Comparison of ENCODE assay signal across 27 mouse cellular contexts in the genomic region with DNA sequence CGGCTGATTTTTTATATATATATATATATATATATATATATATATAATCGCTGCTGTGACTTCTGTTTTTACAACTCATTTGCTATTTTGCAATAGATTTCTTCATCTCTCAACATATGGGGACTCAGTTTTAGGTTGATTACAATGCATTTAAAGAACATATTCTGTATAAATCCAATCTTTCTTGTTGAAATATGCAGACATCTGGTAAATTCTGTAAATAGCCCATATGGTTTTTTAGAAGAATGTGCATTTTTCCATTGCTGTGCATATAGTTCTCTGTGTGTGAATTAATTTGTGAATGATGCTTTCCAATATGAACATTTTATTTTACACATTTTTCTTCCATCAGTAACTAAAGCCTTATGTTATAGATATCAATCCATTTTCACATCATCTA.
DNase-seq lines count a peak whose midpoint lies in the region; ATAC-seq and TF ChIP-seq lines count a peak whose summit lies in the region.
"Had no signal": no experiment of that assay in that cellular context is flagged by ENCODE, and none has a peak within 500 bp of the region (broad histone marks: within the 10 kb centered on the region; RNA-seq: fewer than 3 reads in every experiment).

No protein-coding gene starts in this region.

- H3K4me1 ChIP-seq in forebrain, embryonic 15.5 days, result no peaks in the 10 kb centered on the region
- H3K4me1 ChIP-seq in forebrain, embryonic 11.5 days (replicated peaks; ENCODE audit: control insufficient read depth, insufficient read depth, low read length), result no peaks in the 10 kb centered on the region
- H3K4me1 ChIP-seq: embryonic facial prominence, embryonic 10.5 days; embryonic facial prominence, embryonic 13.5 days; hindbrain, embryonic 12.5 days; hindbrain, embryonic 15.5 days had no signal

- H3K9me3 ChIP-seq in forebrain, embryonic 15.5 days, result no peaks in the 10 kb centered on the region
- no peaks in the 10 kb centered on the region for H3K9me3 ChIP-seq in forebrain, embryonic 11.5 days (ENCODE audit: control insufficient read depth, low read length)
- H3K9me3 ChIP-seq: embryonic facial prominence, embryonic 10.5 days; embryonic facial prominence, embryonic 13.5 days; G1E; hindbrain, embryonic 12.5 days; hindbrain, embryonic 15.5 days had no signal

- DNase-seq in forebrain, embryonic 11.5 days (ENCODE audit: low spot score), result no peak
- no peak for DNase-seq in frontal cortex, postnatal 25 days (ENCODE audit: low spot score in 2 of 2)
- peak; percentile 41 for DNase-seq in brain, embryonic 14.5 days (ENCODE audit: low read depth)
- DNase-seq in kidney, postnatal 36 days, result no peak
- DNase-seq in adrenal gland, adult 2 months, result no peak
- DNase-seq: adrenal gland, postnatal 14 days; B cell, adult 2 months; cerebellum, adult 11-12 months; cerebellum, adult 8-10 months; cerebellum, postnatal 10 days; cerebellum, postnatal 36 days; embryo, embryonic 11 days; gastrocnemius, adult 2 months; gastrocnemius, postnatal 14 days; heart, adult 11 months; kidney, adult 2 months had no signal

- no peak for TF ChIP-seq CTCF in brain, embryonic 14.5 days (IDR thresholded peaks at IDR 0.05; ENCODE audit: borderline replicate concordance, extremely low read depth, insufficient read depth, insufficient read length)

- no peaks in the 10 kb centered on the region for H3K36me3 ChIP-seq in forebrain, embryonic 15.5 days
- no peaks in the 10 kb centered on the region for H3K36me3 ChIP-seq in forebrain, embryonic 11.5 days (ENCODE audit: control insufficient read depth, insufficient read depth, low read length)
- H3K36me3 ChIP-seq: embryonic facial prominence, embryonic 10.5 days; embryonic facial prominence, embryonic 13.5 days; G1E; hindbrain, embryonic 12.5 days; hindbrain, embryonic 15.5 days had no signal

- TF ChIP-seq POLR2A in brain, embryonic 14.5 days (IDR thresholded peaks at IDR 0.05; ENCODE audit: borderline replicate concordance, extremely low read depth, insufficient read depth, insufficient read length, poor library complexity, severe bottlenecking), result no peak

- H3K27me3 ChIP-seq in forebrain, embryonic 15.5 days, result no peaks in the 10 kb centered on the region
- H3K27me3 ChIP-seq in forebrain, embryonic 11.5 days (ENCODE audit: control insufficient read depth, insufficient read depth, low read length), result no peaks in the 10 kb centered on the region
- H3K27me3 ChIP-seq: CH12.LX; embryonic facial prominence, embryonic 13.5 days; hindbrain, embryonic 12.5 days; hindbrain, embryonic 15.5 days; Patski had no signal

- 82% methylated on average over 2 of the region's 2 CpGs for WGBS in forebrain, embryonic 15.5 days
- WGBS in forebrain, embryonic 11.5 days, result 92% methylated on average over 2 of the region's 2 CpGs

- H3K27ac ChIP-seq in forebrain, embryonic 15.5 days (replicated peaks), result no peak overlapping the region
- H3K27ac ChIP-seq in forebrain, embryonic 11.5 days (ENCODE audit: low read depth, low read length), result no peak overlapping the region
- H3K27ac ChIP-seq: embryonic facial prominence, embryonic 10.5 days; embryonic facial prominence, embryonic 13.5 days; gastrocnemius, adult 2 months; hindbrain, embryonic 12.5 days; hindbrain, embryonic 15.5 days had no signal

- ATAC-seq in forebrain, embryonic 15.5 days (replicated peaks), result peak; percentile 43; the same call in 1 of the 2 replicates
- no peak for ATAC-seq in forebrain, embryonic 11.5 days (replicated peaks; ENCODE audit: low FRiP score)
- ATAC-seq in frontal cortex, adult (ENCODE audit: low TSS enrichment), result peak; percentile 90
- ATAC-seq: intestine, postnatal 0 days; Patski had no signal

- no peak overlapping the region for H3K9ac ChIP-seq in forebrain, embryonic 15.5 days (replicated peaks)
- H3K9ac ChIP-seq in forebrain, embryonic 11.5 days (ENCODE audit: low read length), result no peak overlapping the region
- H3K9ac ChIP-seq: embryonic facial prominence, embryonic 13.5 days; hindbrain, embryonic 12.5 days; hindbrain, embryonic 15.5 days had no signal

- no peak overlapping the region for H3K4me3 ChIP-seq in forebrain, embryonic 15.5 days
- H3K4me3 ChIP-seq in forebrain, embryonic 11.5 days (ENCODE audit: low read depth, low read length), result no peak overlapping the region
- H3K4me3 ChIP-seq: embryonic facial prominence, embryonic 10.5 days; embryonic facial prominence, embryonic 13.5 days; gastrocnemius, adult 2 months; hindbrain, embryonic 12.5 days; hindbrain, embryonic 15.5 days had no signal

- H3K4me2 ChIP-seq in forebrain, embryonic 15.5 days (replicated peaks), result no peak overlapping the region
- no peak overlapping the region for H3K4me2 ChIP-seq in forebrain, embryonic 11.5 days (ENCODE audit: low read depth, low read length, severe bottlenecking)
- H3K4me2 ChIP-seq: embryonic facial prominence, embryonic 13.5 days; heart, embryonic 11.5 days; hindbrain, embryonic 12.5 days; hindbrain, embryonic 15.5 days had no signal
